Mouse (Mus musculus) C2C12 (cell line): ENCODE measurements around the gene Gm20937. TPM values are rescaled to one million over a fixed set of nuclear protein-coding genes. Genes with fewer than 3 reads are reported as not detected.
"Not testable (repeated sequence)": the region's sequence is repeated elsewhere in the genome, so short reads cannot be mapped to it uniquely, and the experiment has no call there.

Experiments used
- H3K27me3 ChIP-seq: one replicate; pipeline ENCODE4 v1.6.1; 2011; ENCODE audit not compliant: control insufficient read depth, insufficient read depth, insufficient read length
- H3K36me3 ChIP-seq: one replicate; pipeline ENCODE4 v1.6.1; 2011; ENCODE audit not compliant: control insufficient read depth, insufficient read depth
- H3K4me3 ChIP-seq: one replicate; pipeline ENCODE4 v1.5.1; 2011; ENCODE audit warnings: mild to moderate bottlenecking, control low read depth; ENCODE audit not compliant: poor library complexity, insufficient read depth, severe bottlenecking
- H3K79me2 ChIP-seq: one replicate; pipeline ENCODE4 v1.6.1; 2011; ENCODE audit not compliant: control insufficient read depth, insufficient read depth
- H3K79me3 ChIP-seq: one replicate; pipeline ENCODE4 v1.6.1; 2011; ENCODE audit warnings: low read depth, control low read depth
- H3ac ChIP-seq: one replicate; pipeline ENCODE3; 2011; ENCODE audit warnings: low read depth; ENCODE audit not compliant: control insufficient read depth, insufficient read length
- long read RNA-seq, 2 experiments: library from polyadenylated mRNA; unstranded; transcript quantifications; one replicate each; pipeline ENCODE4 v2.0.0; 2019 to 2020
- polyA plus RNA-seq: library from polyadenylated mRNA; unstranded; fragments of >200 nt; fragmentation: generic; extraction: Trizol; gene quantifications from one replicate; pipeline ENCODE4 v1.2.1, GENCODE M21; 2012; ENCODE audit warnings: missing spikeins

Gm20937 gene
- not detected for polyA plus RNA-seq
- long read RNA-seq, experiment 1, result 0 reads
- long read RNA-seq, experiment 2, result 0 reads

GRCm38 (mm10) chrY:68294798-68295197 lies at the start of gene Gm20937:
Gene Gm20937, minus strand, starts transcription at chrY:68294898.
- not testable (repeated sequence) for H3K27me3 ChIP-seq, H3K4me3 ChIP-seq, H3K79me3 ChIP-seq, H3ac ChIP-seq, H3K36me3 ChIP-seq, H3K79me2 ChIP-seq

Other genes with a start within 250 kb of the Gm20937 start
- not detected for gene Gm20816, start 243.1 kb upstream of the Gm20937 start, polyA plus RNA-seq